8 mouse cellular contexts compared by ENCODE assay signal in the genomic region with DNA sequence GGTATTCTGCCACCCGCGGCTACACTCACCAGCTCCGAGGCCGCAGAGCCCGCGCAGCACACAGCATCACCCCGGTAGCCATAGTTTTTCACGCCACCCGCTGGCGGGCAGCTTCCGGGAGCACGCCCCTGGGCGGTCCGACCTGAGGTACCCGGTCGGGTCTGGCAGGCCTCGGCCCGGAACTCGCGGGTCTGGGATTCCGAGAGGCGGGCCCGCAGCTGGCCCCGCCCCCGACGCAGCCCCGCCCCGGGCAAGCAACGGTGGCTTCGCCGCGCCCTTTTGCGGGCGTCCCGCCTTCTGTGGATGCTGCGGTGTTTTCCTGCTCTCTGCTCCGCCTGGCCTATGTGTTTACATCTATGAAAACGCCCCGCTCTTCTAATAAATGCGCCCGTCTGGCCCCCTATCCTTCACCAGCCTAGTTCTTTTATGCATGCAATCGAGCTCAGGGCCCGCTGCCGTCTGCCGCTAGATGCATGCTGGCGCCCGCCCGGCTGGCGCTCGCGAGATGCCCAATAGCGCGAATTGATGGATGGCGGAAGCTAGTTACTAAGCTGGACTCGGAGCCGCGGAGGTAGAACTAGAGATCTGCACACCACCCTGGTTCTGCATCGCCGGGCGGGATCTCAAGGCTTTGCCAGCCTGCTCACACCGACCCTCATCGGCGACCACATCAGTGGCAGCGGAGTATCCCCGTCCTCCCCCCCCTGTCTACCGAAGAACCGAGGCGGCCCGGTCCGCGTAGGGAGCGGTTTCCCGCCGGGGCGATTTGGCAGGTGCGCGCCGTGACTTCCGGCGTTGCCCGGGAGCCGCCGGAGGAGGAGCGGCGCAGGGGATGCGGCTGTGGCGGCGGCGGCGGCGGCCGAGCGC. TPM values are rescaled to one million over a fixed set of nuclear protein-coding genes. Genes with fewer than 3 reads are reported as not detected.
A peak's percentile ranks its signal among the peaks of the same experiment; 100 is the strongest.
DNase-seq lines count a peak whose midpoint lies in the region; ATAC-seq lines count a peak whose summit lies in the region.

TSS of gene Mrpl40 (minus strand) at position 421 of the 867 bp plus-strand sequence.
TSS of gene Hira (plus strand) at position 596 of the 867 bp plus-strand sequence.

- H3K36me3 ChIP-seq in megakaryocyte, embryonic 14.5 days (replicated peaks; ENCODE audit: low read length) = peaks cover 54% of the 10 kb centered on the region

- ATAC-seq in common myeloid progenitor, adult 5-6 weeks (replicated peaks; ENCODE audit: low read depth, poor library complexity, severe bottlenecking) = peak; percentile 78

- no peaks in the 10 kb centered on the region for H3K27me3 ChIP-seq in megakaryocyte, embryonic 14.5 days (replicated peaks)

- DNase-seq in ZHBTc4 (ENCODE audit: low read depth, low spot score) = peak; percentile 99
- DNase-seq in gastrocnemius, adult 8-10 months (ENCODE audit: low spot score in 2 of 2) = peak; percentile 89 to 93
- peak; percentile 66 for DNase-seq in hindlimb bud, embryonic 11.5 days (ENCODE audit: extremely low spot score, low read depth, low spot score)
- peak; percentile 92 to 93 for DNase-seq in left cerebral cortex, adult 8-10 months (ENCODE audit: low spot score in 2 of 2)
- peak; percentile 94 for DNase-seq in right cerebral cortex, postnatal 10 days (ENCODE audit: low spot score in 2 of 2)
- peak; percentile 94 for DNase-seq in urinary bladder, postnatal 25 days (ENCODE audit: low spot score)

- H3K4me1 ChIP-seq in megakaryocyte, embryonic 14.5 days = peaks cover 44% of the 10 kb centered on the region

- H3K4me3 ChIP-seq in megakaryocyte, embryonic 14.5 days (replicated peaks) = peak within 1 kb of the TSS; percentile 100

- H3K9me3 ChIP-seq in megakaryocyte, embryonic 14.5 days = no peaks in the 10 kb centered on the region

RNA-seq across cellular contexts. Expression of gene Mrpl40, which starts in this region (rescaled TPM):
- total RNA-seq in common myeloid progenitor, adult 5-6 weeks (2017) = 105 and 109 TPM in 2 replicates
- 10 to 100 TPM; 35.2 to 43.2 (median 39.6) TPM for total RNA-seq in gastrocnemius, adult 8-10 months (2022)
- 10 to 100 TPM; 37.1 to 41.3 (median 40.0) TPM for total RNA-seq in left cerebral cortex, adult 8-10 months (2022)
- 8.4 and 19.5 TPM in 2 replicates for polyA plus RNA-seq in megakaryocyte, embryonic 14.5 days (2012; ENCODE audit: insufficient read depth, low replicate concordance)

RNA-seq across cellular contexts. Expression of gene Hira, which starts in this region (rescaled TPM):
- total RNA-seq in common myeloid progenitor, adult 5-6 weeks (2017) = 95.4 and 106 TPM in 2 replicates
- 10 to 100 TPM; 22.3 to 40.6 (median 27.0) TPM for total RNA-seq in gastrocnemius, adult 8-10 months (2022)
- 100 to 1,000 TPM in 1 of 4 experiments, 10 to 100 TPM in 3; 86.1 to 105 (median 86.3) TPM for total RNA-seq in left cerebral cortex, adult 8-10 months (2022)
- polyA plus RNA-seq in megakaryocyte, embryonic 14.5 days (2012; ENCODE audit: insufficient read depth, low replicate concordance) = 6.4 and 6.6 TPM in 2 replicates

Comparison
In these comparisons a context has a peak if more than half of its experiments do, and no peak if none do; other contexts are left out.
1. Peak in every context shown above with its lines: DNase-seq, ATAC-seq and H3K4me3 ChIP-seq.